Mouse (Mus musculus) spleen, adult 12 weeks (tissue): Measurements from ENCODE around the gene Akap12.

Source experiments
- DNase-seq: peaks from one replicate; pipeline ENCODE4 v3.0.0; 2022; ENCODE audit warnings: low spot score

Gene Akap12

DNA sequence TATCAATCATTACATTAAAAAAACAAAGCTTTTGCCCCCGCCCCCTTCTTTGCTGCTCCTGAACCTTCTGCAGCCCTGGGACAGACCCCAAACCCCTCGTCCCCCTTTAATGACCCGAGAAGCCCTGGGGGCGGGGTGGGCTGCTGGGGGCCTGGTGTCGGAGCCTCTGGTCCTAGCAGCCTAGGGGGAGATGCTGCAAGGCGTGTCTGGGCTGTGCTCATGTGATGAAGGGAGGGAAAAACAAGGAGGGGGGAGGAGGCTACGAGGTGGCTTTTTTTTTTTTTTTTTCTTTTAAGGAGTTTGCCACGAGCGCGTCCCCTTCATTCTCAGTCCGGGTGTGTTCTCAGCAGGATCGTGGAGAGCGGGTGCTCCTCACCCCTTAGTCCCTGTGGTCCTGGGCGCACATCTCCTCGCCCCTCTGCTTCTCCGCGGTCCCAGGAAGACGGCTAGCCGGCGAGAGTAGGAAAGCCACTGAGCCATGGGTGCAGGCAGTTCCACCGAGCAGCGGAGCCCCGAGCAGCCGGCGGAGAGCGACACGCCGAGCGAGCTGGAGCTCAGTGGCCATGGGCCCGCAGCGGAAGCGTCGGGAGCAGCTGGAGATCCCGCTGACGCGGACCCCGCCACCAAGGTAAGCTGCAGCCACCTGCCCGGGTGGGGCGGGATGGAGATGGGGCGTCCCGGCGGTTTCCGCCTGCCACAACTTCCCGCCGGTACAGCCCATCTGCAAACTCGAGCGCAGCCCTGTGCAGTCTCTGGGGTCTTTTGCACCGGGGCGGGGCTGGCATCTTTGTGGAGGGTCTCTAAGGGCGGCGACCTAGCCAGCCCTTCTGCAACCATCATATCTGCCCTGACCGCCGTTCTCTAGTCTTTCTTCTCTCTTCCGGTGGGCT is at the start of gene Akap12:
Gene Akap12, plus strand, starts transcription at position 340 of the 890 bp plus-strand sequence.
- DNase-seq: no peak

DNA sequence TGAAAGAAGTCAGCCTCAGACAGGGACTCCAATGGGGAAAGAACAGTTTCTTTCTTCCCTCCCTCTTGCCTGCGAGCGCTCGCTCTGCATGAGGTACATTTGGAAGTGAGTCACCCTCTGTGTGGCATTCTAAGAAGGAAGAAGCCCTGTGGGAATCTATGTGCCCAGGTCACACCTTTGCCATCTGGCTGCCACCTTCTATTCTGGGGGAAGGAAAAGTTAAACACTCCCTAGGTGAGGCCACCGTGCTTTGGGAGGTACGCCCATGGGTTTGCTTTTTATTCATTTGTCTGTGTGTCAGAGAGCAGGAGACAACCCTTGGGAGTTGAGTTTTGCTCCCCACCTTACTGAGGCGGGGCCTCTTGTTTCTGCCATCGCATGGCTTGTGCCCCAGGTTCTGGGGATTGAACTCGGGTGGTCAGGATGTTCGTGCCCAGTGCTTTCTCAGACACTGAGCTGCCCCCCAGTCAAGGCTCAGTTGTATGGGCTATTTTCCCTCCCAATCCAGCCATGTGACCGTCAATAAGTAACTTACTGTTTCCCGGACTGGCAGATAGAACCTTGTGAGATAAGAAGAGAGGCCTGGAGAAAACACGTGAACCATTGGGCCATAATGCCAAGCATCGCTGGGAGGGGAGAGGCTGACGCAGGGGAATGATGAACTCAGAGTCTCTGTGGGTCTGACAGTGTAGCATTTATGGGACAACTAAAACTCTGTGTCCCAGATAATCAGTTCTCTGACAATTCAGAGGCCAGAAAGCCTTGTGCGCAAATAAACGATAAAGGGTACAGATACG is 35.4 kb upstream of the Akap12 start:
- no peak for DNase-seq

- DNase-seq: no peak
These were observed 33.1 kb upstream of the Akap12 start for GRCm38 (mm10) chr10:4233102-4233501.

- DNase-seq: no peak
These were observed 26.2 kb upstream of the Akap12 start for GRCm38 (mm10) chr10:4239794-4240574.

- no peak for DNase-seq
These were observed 22.4 kb upstream of the Akap12 start for GRCm38 (mm10) chr10:4243591-4244300.

GRCm38 (mm10) chr10:4245812-4246211 is 20.4 kb upstream of the Akap12 start:
- no peak for DNase-seq

DNA sequence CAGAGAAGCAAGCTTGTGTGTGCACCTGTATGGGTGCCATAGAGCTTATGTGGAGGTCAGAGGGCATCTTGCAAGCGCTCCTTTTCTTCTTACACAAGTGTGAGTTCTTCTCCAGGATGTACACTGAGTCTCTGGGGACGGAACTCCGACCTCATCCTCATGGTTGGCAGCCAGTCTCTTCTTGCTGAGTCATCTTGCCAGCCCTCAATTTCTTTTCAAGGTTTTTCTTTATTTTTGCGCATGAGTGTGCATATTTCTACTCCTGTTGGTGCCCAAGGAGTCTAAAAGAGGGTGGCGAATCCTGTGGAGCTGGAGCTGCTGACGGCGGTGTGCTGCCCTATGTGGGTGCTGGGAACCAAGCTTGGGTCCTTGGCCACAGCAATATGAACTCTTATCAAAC is 19.8 kb upstream of the Akap12 start:
- DNase-seq: no peak

- no peak for DNase-seq
These were observed 16.8 kb upstream of the Akap12 start for GRCm38 (mm10) chr10:4249235-4249845.

- no peak for DNase-seq
These were observed 15.5 kb upstream of the Akap12 start for GRCm38 (mm10) chr10:4250681-4251080.

GRCm38 (mm10) chr10:4253613-4254012 is 12.6 kb upstream of the Akap12 start:
- no peak for DNase-seq

DNA sequence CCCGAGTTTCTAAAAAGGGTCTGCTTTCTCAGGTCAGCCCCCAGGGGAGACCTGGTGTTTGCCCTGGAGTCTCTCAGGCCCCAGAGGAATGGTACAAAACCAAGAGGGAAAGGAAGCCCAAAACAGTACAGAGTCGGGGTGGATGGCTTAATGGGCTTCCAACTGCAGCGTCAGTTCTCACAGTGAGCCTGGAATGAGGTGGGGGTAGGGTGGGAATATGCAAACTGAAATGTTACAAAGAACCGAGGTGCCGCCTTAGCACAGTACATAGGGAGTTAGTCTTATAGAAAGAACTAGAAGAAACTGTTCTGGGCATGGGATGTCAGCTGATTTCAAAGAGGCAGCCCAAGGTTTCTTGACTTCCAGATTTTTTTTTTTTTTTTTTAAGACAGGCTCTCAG is 11.7 kb upstream of the Akap12 start:
- no peak for DNase-seq

- no peak for DNase-seq
These were observed 5.3 kb upstream of the Akap12 start for GRCm38 (mm10) chr10:4260925-4261324.

- DNase-seq: no peak
These were observed 4.7 kb upstream of the Akap12 start for GRCm38 (mm10) chr10:4261359-4261952.

- DNase-seq: no peak
These were observed 539 bp upstream of the Akap12 start for GRCm38 (mm10) chr10:4265641-4266040.

DNA sequence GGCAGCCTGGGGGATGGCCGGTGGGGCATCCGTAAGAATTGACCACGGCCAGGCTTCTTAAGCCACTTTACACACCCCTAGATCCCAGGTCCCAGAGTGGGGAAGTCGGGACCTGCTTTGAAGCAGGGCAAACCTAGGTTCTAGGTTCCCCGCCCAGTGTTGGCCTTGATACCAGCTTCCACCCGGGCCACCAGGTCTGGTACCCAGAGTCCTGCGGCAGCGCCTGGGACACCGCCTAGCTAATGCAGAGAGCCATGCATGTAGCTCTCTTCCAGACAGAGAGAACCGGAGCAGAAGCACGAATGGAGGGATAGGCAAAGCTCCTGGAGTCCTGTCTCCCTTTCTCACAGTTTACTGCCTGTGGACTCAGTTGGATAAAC is 741 bp downstream of the Akap12 start:
- DNase-seq: no peak

DNA sequence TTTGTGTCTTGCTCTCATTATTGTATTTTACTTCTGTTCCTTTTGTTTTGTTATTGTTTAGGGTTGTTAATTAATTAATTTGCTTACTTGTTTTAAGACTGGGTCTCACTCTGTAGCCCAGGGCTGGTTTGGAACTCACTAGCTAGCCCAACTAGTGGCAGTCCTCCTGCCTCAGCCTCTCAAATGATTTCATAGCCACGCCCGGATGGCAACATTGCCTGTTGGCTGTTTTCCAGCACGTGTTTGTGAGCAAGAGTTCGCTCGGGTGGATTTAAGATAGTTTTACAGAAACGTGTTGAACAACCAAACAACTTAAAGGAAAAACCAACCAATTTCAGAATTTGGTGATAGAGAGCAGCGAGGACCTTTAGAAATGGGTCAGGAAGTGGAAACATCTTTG is 1.3 kb downstream of the Akap12 start:
- no peak for DNase-seq

DNA sequence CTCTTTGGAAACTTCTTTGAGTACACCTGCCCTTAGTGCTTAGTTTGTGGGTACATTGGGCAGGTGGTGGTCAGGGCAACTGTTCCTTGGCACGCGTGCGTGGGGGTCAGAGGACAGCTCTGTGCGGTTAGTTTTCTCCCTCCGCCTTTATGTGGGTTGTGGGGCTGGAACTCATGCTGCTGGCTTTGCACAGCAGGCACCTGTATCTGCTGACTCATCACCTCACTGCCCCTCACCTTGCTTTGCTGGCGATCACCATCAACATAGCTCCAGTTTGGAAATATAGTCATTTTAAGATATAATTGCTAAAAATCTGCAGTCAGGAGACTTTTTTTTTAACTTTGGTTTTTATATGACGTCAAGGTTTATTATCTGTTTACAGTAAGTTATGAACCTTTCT is 2.0 kb downstream of the Akap12 start:
- DNase-seq: no peak

DNA sequence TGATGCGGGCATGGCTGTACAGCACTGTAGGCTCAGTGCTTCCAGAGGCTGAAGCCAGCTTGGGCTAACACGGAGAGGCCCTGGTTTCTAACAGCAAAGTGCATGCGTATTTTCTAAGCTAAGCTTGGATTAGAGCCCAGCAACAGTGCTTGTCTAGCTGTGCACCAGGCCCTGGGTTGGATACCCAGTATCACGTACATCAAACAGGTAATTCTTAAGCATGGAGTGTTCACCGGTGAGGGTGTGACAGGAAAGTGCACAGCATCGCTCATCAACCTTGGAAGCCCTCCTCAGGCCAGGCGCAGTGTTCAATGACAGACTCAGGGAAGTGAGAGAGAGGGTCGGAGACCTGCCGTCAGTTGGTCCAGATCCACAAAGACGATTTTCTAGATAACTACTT is 9.4 kb downstream of the Akap12 start:
- no peak for DNase-seq

GRCm38 (mm10) chr10:4276081-4276480 is 9.9 kb downstream of the Akap12 start:
- no peak for DNase-seq

DNA sequence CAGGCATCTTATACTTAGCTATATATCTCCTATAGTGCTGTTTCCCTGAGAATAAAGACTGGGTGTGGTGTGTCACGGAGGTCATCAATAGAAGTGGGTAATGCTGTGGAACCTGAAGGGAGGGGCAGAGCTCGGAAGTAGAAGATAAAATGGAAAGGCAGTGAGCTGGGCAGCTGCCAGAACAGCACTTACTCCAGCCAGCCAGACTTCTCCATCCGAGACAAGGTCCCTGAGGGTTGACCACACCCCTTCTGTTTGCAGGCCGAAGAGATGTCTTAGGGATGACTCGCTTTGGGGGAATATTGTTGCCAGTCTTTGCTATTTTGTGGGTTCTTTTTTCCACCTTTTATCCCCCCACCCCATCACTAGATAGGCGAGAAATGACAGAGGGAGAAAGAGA is 11.9 kb downstream of the Akap12 start:
- no peak for DNase-seq

- DNase-seq: no peak
These were observed 16.2 kb downstream of the Akap12 start for GRCm38 (mm10) chr10:4282395-4282794.
